Mouse (Mus musculus) CH12.LX (cell line): ENCODE results near the gene Pam. TPM values are rescaled to one million over a fixed set of nuclear protein-coding genes. Genes with fewer than 3 reads are reported as not detected.

Experiments
- DNase-seq: peaks from one replicate; pipeline ENCODE4 v3.0.0-alpha.2; 2013; ENCODE audit errors: extremely low read depth
- H3K27ac ChIP-seq: 2 replicates; pipeline ENCODE4 v1.5.1; 2012; ENCODE audit warnings: low read depth, mild to moderate bottlenecking, control low read depth, moderate library complexity; ENCODE audit not compliant: insufficient read depth
- H3K27me3 ChIP-seq: replicated peaks from 2 replicates; pipeline ENCODE3; 2012; ENCODE audit warnings: inconsistent platforms
- H3K36me3 ChIP-seq, 2 experiments: replicated peaks in 1 of 2; 2 replicates each; pipeline versions ENCODE3 to v1.6.1; 2012; ENCODE audit warnings: inconsistent platforms in 1 of 2, low read length in 1 of 2, mild to moderate bottlenecking in 1 of 2, mixed read lengths in 1 of 2, moderate library complexity in 1 of 2; ENCODE audit not compliant: control insufficient read depth in 1 of 2, insufficient read depth in 1 of 2
- H3K4me1 ChIP-seq, 2 experiments: 2 replicates each; pipeline ENCODE4 v1.6.1; 2012; ENCODE audit warnings: inconsistent platforms in 1 of 2, moderate library complexity in 1 of 2; ENCODE audit not compliant: insufficient read depth in 2 of 2, control insufficient read depth in 1 of 2
- H3K4me2 ChIP-seq: 2 replicates; pipeline ENCODE4 v1.6.1; 2012; ENCODE audit warnings: low read depth, mild to moderate bottlenecking, control low read depth; ENCODE audit not compliant: poor library complexity, insufficient read depth, severe bottlenecking
- H3K4me3 ChIP-seq, 3 experiments: fragments of 150-350 bp in 1 of 3; sonication (generic) in 1 of 3; replicated peaks in 1 of 3; 2 replicates each; pipeline versions ENCODE3 to v1.5.1; 2011 to 2012; ENCODE audit warnings: low read depth in 2 of 3, low read length in 2 of 3, mild to moderate bottlenecking in 2 of 3, moderate library complexity in 2 of 3, control low read depth in 1 of 3, improper control_type of control experiment in 1 of 3, inconsistent platforms in 1 of 3, mixed read lengths in 1 of 3; ENCODE audit not compliant: poor library complexity in 1 of 3
- H3K79me2 ChIP-seq: replicated peaks from 2 replicates; pipeline ENCODE4 v1.6.1; 2012; ENCODE audit warnings: mild to moderate bottlenecking, moderate library complexity; ENCODE audit not compliant: control insufficient read depth, poor library complexity, insufficient read depth, severe bottlenecking; ENCODE audit errors: extremely low read depth
- H3K9ac ChIP-seq: 2 replicates; pipeline ENCODE4 v1.6.1; 2012; ENCODE audit warnings: low read depth, mild to moderate bottlenecking, control low read depth, moderate library complexity; ENCODE audit not compliant: insufficient read depth
- H3K9me3 ChIP-seq: replicated peaks from 2 replicates; pipeline ENCODE3; 2012; ENCODE audit warnings: low read length, inconsistent platforms, mixed read lengths
- CHD2 ChIP-seq: IDR thresholded peaks from 2 replicates; pipeline ENCODE4 v1.6.1; 2011; ENCODE audit warnings: low read length, improper control_type of control experiment
- E2F4 ChIP-seq: IDR thresholded peaks from 2 replicates; pipeline ENCODE4 v1.6.1; 2011; ENCODE audit warnings: low read depth, low read length, improper control_type of control experiment; ENCODE audit not compliant: insufficient replicate concordance
- EP300 ChIP-seq: IDR thresholded peaks from 2 replicates; pipeline ENCODE4 v1.6.1; 2011; ENCODE audit warnings: low read length, improper control_type of control experiment
- ETS1 ChIP-seq: conservative IDR thresholded peaks from 2 replicates; pipeline ENCODE4 v1.6.1; 2012; ENCODE audit warnings: low read depth, mild to moderate bottlenecking, inconsistent platforms, low read length, improper control_type of control experiment, moderate library complexity
- GABPA ChIP-seq: IDR thresholded peaks from 2 replicates; pipeline ENCODE4 v1.6.1; 2012; ENCODE audit warnings: low read depth, low read length, improper control_type of control experiment, inconsistent platforms; ENCODE audit not compliant: insufficient replicate concordance
- IRF4 ChIP-seq: IDR thresholded peaks from 2 replicates; pipeline ENCODE4 v1.6.1; 2014; ENCODE audit warnings: low read depth, mild to moderate bottlenecking, inconsistent platforms, low read length, improper control_type of control experiment
- JUND ChIP-seq: conservative IDR thresholded peaks from 2 replicates; pipeline ENCODE4 v1.6.1; 2011; ENCODE audit warnings: low read depth, low read length, improper control_type of control experiment
- KAT2A ChIP-seq: IDR thresholded peaks from 2 replicates; pipeline ENCODE4 v1.6.1; 2012; ENCODE audit warnings: low read length, improper control_type of control experiment, inconsistent platforms; ENCODE audit not compliant: insufficient replicate concordance
- MAX ChIP-seq: IDR thresholded peaks from 2 replicates; pipeline ENCODE4 v1.6.1; 2011; ENCODE audit warnings: low read length, improper control_type of control experiment
- MXI1 ChIP-seq: IDR thresholded peaks from 2 replicates; pipeline ENCODE4 v1.6.1; 2011; ENCODE audit warnings: mild to moderate bottlenecking, low read depth, low read length, improper control_type of control experiment
- MYC ChIP-seq: IDR thresholded peaks from 2 replicates; pipeline ENCODE4 v1.6.1; 2011; ENCODE audit warnings: low read depth, mild to moderate bottlenecking, improper control_type of control experiment, low read length
- NRF1 ChIP-seq: IDR thresholded peaks from 2 replicates; pipeline ENCODE4 v1.6.1; 2014; ENCODE audit warnings: low read depth, mild to moderate bottlenecking, inconsistent platforms, low read length, improper control_type of control experiment, moderate library complexity
- PAX5 ChIP-seq: IDR thresholded peaks from 2 replicates; pipeline ENCODE4 v1.6.1; 2012; ENCODE audit warnings: low read length, inconsistent platforms, mixed read lengths
- POLR2AphosphoS2 ChIP-seq: IDR thresholded peaks from 2 replicates; pipeline ENCODE4 v1.6.1; 2011; ENCODE audit warnings: low read depth, low read length, improper control_type of control experiment
- RAD21 ChIP-seq: IDR thresholded peaks from 2 replicates; pipeline ENCODE4 v1.6.1; 2011; ENCODE audit warnings: low read depth, mild to moderate bottlenecking, low read length, improper control_type of control experiment, moderate library complexity
- SIN3A ChIP-seq: IDR thresholded peaks from 2 replicates; pipeline ENCODE4 v1.6.1; 2012; ENCODE audit warnings: low read length, improper control_type of control experiment, inconsistent platforms
- TBP ChIP-seq: conservative IDR thresholded peaks from 2 replicates; pipeline ENCODE4 v1.6.1; 2011; ENCODE audit warnings: low read depth, low read length, improper control_type of control experiment
- TCF12 ChIP-seq: IDR thresholded peaks from 2 replicates; pipeline ENCODE4 v1.6.1; 2014; ENCODE audit warnings: low read depth, mild to moderate bottlenecking, inconsistent platforms, low read length, improper control_type of control experiment
- UBTF ChIP-seq: IDR thresholded peaks from 2 replicates; pipeline ENCODE4 v1.6.1; 2012; ENCODE audit warnings: low read depth, mild to moderate bottlenecking, inconsistent platforms, low read length, improper control_type of control experiment, moderate library complexity
- USF1 ChIP-seq: IDR thresholded peaks from 2 replicates; pipeline ENCODE4 v1.6.1; 2014; ENCODE audit warnings: low read depth, mild to moderate bottlenecking, inconsistent platforms, low read length, improper control_type of control experiment
- USF2 ChIP-seq: conservative IDR thresholded peaks from 2 replicates; pipeline ENCODE4 v1.6.1; 2011; ENCODE audit warnings: low read depth, low read length, improper control_type of control experiment
- ZMIZ1 ChIP-seq: IDR thresholded peaks from 2 replicates; pipeline ENCODE4 v1.6.1; 2012; ENCODE audit warnings: low read depth, mild to moderate bottlenecking, inconsistent platforms, low read length, improper control_type of control experiment
- ZNF384 ChIP-seq: IDR thresholded peaks from 2 replicates; pipeline ENCODE4 v1.6.1; 2012; ENCODE audit warnings: low read depth, low read length, improper control_type of control experiment, inconsistent platforms
- dilution Hi-C: fragments of 300-500 bp; cut with MboI; formaldehyde crosslinking; loops from 2 replicates; pipeline ENCODE4 v1.14.3; 2020; ENCODE audit warnings: low sequenced_read_pairs; ENCODE audit not compliant: extremely low pct_unique_long_range_greater_than_20kb, extremely low pct_ligation_motif_present
- in situ Hi-C: fragments of 300-500 bp; cut with MboI; formaldehyde crosslinking; loops from 3 replicates; pipeline ENCODE4 v1.14.3; 2019; ENCODE audit warnings: low sequenced_read_pairs, low pct_ligation_motif_present, low pct_unique_long_range_greater_than_20kb, mixed read lengths
- polyA plus RNA-seq: library from polyadenylated mRNA; unstranded; fragments of >175 nt; gene quantifications from 2 replicates; pipeline ENCODE4 v1.2.1, GENCODE M21; 2012; ENCODE audit warnings: low read depth; ENCODE audit not compliant: insufficient read length
- total RNA-seq, 2 experiments: library from RNA; depleted of rRNA; stranded (reverse); fragments of 300-350 nt in 1 of 2; fragments of >200 nt in 1 of 2; gene quantifications; 2 replicates each; pipeline ENCODE4 v1.2.3; 2012 to 2014

Pam gene
- total and polyA plus RNA-seq, 3 experiments = 0.24 TPM; not detected in 2

DNA sequence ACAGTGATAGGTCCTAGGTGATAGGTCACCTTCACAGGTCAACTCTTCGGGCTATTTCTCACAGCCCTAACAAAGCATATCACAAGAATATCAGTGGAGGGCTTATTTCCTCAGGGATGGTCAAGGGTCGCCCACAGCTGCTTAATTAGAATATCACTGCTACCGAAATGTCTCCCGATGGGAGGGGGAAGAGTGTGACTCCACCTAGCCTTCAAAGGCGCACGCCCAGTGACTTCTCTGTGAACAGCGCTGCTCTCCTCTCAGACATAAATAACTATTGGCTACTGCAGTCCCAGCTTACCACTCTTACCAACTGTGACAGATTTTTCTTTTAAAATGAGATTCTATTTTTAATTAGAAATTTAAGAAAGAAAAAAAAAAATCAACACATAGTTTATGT, 334.8 kb downstream of the Pam start:
- H3K4me1 ChIP-seq = no peaks in the 10 kb centered on the region
- H3K27ac ChIP-seq = no peak overlapping the region
- dilution Hi-C loops = no loop called here
- DNase-seq = no peak
- no peaks in the 10 kb centered on the region for H3K27me3 ChIP-seq
- TF ChIP-seq MXI1 (no peak), MAX (no peak), EP300 (no peak), POLR2AphosphoS2 (no peak), MYC (no peak), IRF4 (no peak), JUND (no peak), SIN3A (no peak), ZNF384 (no peak), USF1 (no peak), CHD2 (no peak), E2F4 (no peak), RAD21 (no peak), USF2 (no peak), TCF12 (no peak), ZMIZ1 (no peak), GABPA (no peak), UBTF (no peak)
- H3K9me3 ChIP-seq = no peaks in the 10 kb centered on the region
- no peak overlapping the region for H3K4me3 ChIP-seq
- peaks cover 21% of the 10 kb centered on the region for H3K79me2 ChIP-seq
- in situ Hi-C loops = no loop called here
- H3K4me2 ChIP-seq = no peak overlapping the region
- H3K9ac ChIP-seq = no peak overlapping the region
- peaks cover 7 to 34% of the 10 kb centered on the region in 2 experiments for H3K36me3 ChIP-seq

DNA sequence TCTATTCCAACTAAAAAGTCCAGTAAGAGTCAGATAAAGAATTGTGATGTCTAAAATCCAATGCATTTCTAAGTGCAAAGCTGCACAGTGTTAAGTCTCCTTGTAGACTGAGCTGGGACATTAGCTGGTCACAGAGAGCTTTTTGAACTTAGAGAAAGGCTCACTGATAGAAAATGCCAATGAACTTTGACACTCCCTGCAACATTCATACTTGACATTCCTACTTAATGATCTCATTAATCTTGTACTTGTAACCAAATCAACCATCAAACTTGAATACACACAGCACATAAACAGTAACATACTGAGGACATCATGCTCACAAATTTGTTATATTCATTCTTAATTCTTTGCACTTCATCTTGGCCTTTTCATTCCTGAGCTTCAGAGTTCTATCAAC, 335.6 kb downstream of the Pam start:
- H3K4me3 ChIP-seq = no peak overlapping the region
- H3K27me3 ChIP-seq = no peaks in the 10 kb centered on the region
- H3K9me3 ChIP-seq = no peaks in the 10 kb centered on the region
- dilution Hi-C loops = no loop called here
- peaks cover 12 to 41% of the 10 kb centered on the region in 2 experiments for H3K36me3 ChIP-seq
- H3K9ac ChIP-seq = no peak overlapping the region
- H3K4me1 ChIP-seq = no peaks in the 10 kb centered on the region
- H3K27ac ChIP-seq = no peak overlapping the region
- DNase-seq = no peak
- no peak overlapping the region for H3K4me2 ChIP-seq
- H3K79me2 ChIP-seq = peaks cover 16% of the 10 kb centered on the region; the same call in 1 of the 2 replicates
- no peak for TF ChIP-seq NRF1
- no peak for TF ChIP-seq PAX5
- no peak for TF ChIP-seq ETS1
- no peak for TF ChIP-seq KAT2A
- no peak for TF ChIP-seq TBP
- TF ChIP-seq E2F4 = no peak
- TF ChIP-seq, all 38 proteins: peak for 0
- in situ Hi-C loops = no loop called here
